Mouse (Mus musculus) kidney, adult 9 months (tissue): ENCODE measurements around the gene A030005L19Rik.
"Not testable (repeated sequence)": the region's sequence is repeated elsewhere in the genome, so short reads cannot be mapped to it uniquely, and the experiment has no call there.

Experiments used
- DNase-seq: peaks from one replicate; pipeline ENCODE4 v3.0.0; 2022

A030005L19Rik gene

GRCm38 (mm10) chr1:82913025-82913424 lies at the start of gene A030005L19Rik:
TSS of gene A030005L19Rik (plus strand) at chr1:82913325.
- DNase-seq: peak; percentile 24

GRCm38 (mm10) chr1:82870202-82870601 lies 42.9 kb upstream of the A030005L19Rik start:
- no peak for DNase-seq

- DNase-seq: no peak
Observed at GRCm38 (mm10) chr1:82879172-82879571, 34.0 kb upstream of the A030005L19Rik start.

GRCm38 (mm10) chr1:82880196-82880595 lies 32.9 kb upstream of the A030005L19Rik start:
- no peak for DNase-seq

GRCm38 (mm10) chr1:82893269-82893668 lies 19.9 kb upstream of the A030005L19Rik start:
- no peak for DNase-seq

- no peak for DNase-seq
Observed at GRCm38 (mm10) chr1:82900567-82900966, 12.6 kb upstream of the A030005L19Rik start.

GRCm38 (mm10) chr1:82901201-82901600 lies 11.9 kb upstream of the A030005L19Rik start:
- DNase-seq: peak; percentile 59

GRCm38 (mm10) chr1:82905886-82906285 lies 7.2 kb upstream of the A030005L19Rik start:
- DNase-seq: no peak

- DNase-seq: not testable (repeated sequence)
Observed at GRCm38 (mm10) chr1:82913434-82913833, 309 bp downstream of the A030005L19Rik start.

- DNase-seq: no peak
Observed at GRCm38 (mm10) chr1:82924650-82925049, 11.5 kb downstream of the A030005L19Rik start, which contains the start of gene A030014E15Rik. TSS of gene A030014E15Rik (plus strand) at chr1:82924917.

GRCm38 (mm10) chr1:82930558-82930957 lies 17.4 kb downstream of the A030005L19Rik start:
- not testable (repeated sequence) for DNase-seq

GRCm38 (mm10) chr1:82931326-82931725 lies 18.2 kb downstream of the A030005L19Rik start, which contains the start of gene Gm6217:
TSS of gene Gm6217 (minus strand) at chr1:82931399.
- not testable (repeated sequence) for DNase-seq

GRCm38 (mm10) chr1:82938666-82939065 lies 25.5 kb downstream of the A030005L19Rik start:
- peak; percentile 88 for DNase-seq

GRCm38 (mm10) chr1:82942505-82942904 lies 29.4 kb downstream of the A030005L19Rik start:
- DNase-seq: not testable (repeated sequence)

GRCm38 (mm10) chr1:82943295-82943694 lies 30.2 kb downstream of the A030005L19Rik start, which contains the start of gene A030003K21Rik:
TSS of gene A030003K21Rik (minus strand) at chr1:82943388.
- DNase-seq: not testable (repeated sequence)

- DNase-seq: not testable (repeated sequence)
Observed at GRCm38 (mm10) chr1:82946029-82946428, 32.9 kb downstream of the A030005L19Rik start.

- DNase-seq: no peak
Observed at GRCm38 (mm10) chr1:82948601-82949000, 35.5 kb downstream of the A030005L19Rik start.

GRCm38 (mm10) chr1:82955913-82956312 lies 42.8 kb downstream of the A030005L19Rik start, which contains the start of gene Gm7544:
TSS of gene Gm7544 (minus strand) at chr1:82956013.
- not testable (repeated sequence) for DNase-seq

GRCm38 (mm10) chr1:82959870-82960385 lies 46.8 kb downstream of the A030005L19Rik start, which contains the start of gene Gm47955:
TSS of gene Gm47955 (plus strand) at chr1:82960286.
- no peak for DNase-seq
